Mouse (Mus musculus) neural tube, embryonic 11.5 days (tissue): Measurements from ENCODE around the gene Slc34a1. TPM values are rescaled to one million over a fixed set of nuclear protein-coding genes. Genes with fewer than 3 reads are reported as not detected.
A peak's percentile ranks its signal among the peaks of the same experiment; 100 is the strongest.

Experiments
- ATAC-seq: fragments of 200-750 bp; cut with Nextera tagmentation; 2 replicates; pipeline ENCODE4 v1.8.0; 2017; ENCODE audit warnings: moderate number of reproducible peaks, mild to moderate bottlenecking, moderate TSS enrichment, moderate library complexity; ENCODE audit not compliant: insufficient read depth, low FRiP score, low TSS enrichment
- DNase-seq: peaks from one replicate; pipeline ENCODE4 v3.0.0-alpha.2; 2015; ENCODE audit warnings: low spot score
- H3K27ac ChIP-seq: fragments of 300-500 bp; sonication (generic); 2 replicates; pipeline ENCODE4 v1.5.1; 2014; ENCODE audit warnings: low read depth, mild to moderate bottlenecking, low read length
- H3K27me3 ChIP-seq: fragments of 300-500 bp; sonication (generic); 2 replicates; pipeline ENCODE4 v1.6.1; 2014; ENCODE audit warnings: mild to moderate bottlenecking, low read length, mixed read lengths; ENCODE audit not compliant: control insufficient read depth, insufficient read depth
- H3K36me3 ChIP-seq: fragments of 300-500 bp; sonication (generic); 2 replicates; pipeline ENCODE4 v1.6.1; 2014; ENCODE audit warnings: mild to moderate bottlenecking, low read length, moderate library complexity, mixed read lengths; ENCODE audit not compliant: control insufficient read depth, insufficient read depth
- H3K4me1 ChIP-seq: fragments of 300-500 bp; sonication (generic); 2 replicates; pipeline ENCODE4 v1.6.1; 2014; ENCODE audit warnings: low read length, mixed read lengths; ENCODE audit not compliant: control insufficient read depth, insufficient read depth
- H3K4me2 ChIP-seq: fragments of 300-500 bp; sonication (generic); 2 replicates; pipeline ENCODE4 v1.6.1; 2014; ENCODE audit warnings: low read depth, mild to moderate bottlenecking, moderate library complexity
- H3K4me3 ChIP-seq: fragments of 300-500 bp; sonication (generic); 2 replicates; pipeline ENCODE4 v1.5.1; 2014; ENCODE audit warnings: low read depth, low read length
- H3K9ac ChIP-seq: fragments of 300-500 bp; sonication (generic); 2 replicates; pipeline ENCODE4 v1.6.1; 2014; ENCODE audit warnings: mild to moderate bottlenecking, low read length
- H3K9me3 ChIP-seq: fragments of 300-500 bp; sonication (generic); 2 replicates; pipeline ENCODE4 v1.6.1; 2016; ENCODE audit warnings: low read length; ENCODE audit not compliant: control insufficient read depth
- WGBS: fragments of 180-500 bp; shearing (Covaris S2); extraction: QIAGEN DNeasy Blood & Tissue Kit; methylation state at CpG from one replicate; pipeline ENCODE4 v1.1.7; 2014; 5-methylcytosine and 5-hydroxymethylcytosine counted together
- polyA plus RNA-seq: library from polyadenylated mRNA; unstranded; fragments of >200 nt; fragmentation: Nextera tagmentation; extraction: Ambion mirVana; gene quantifications from 2 replicates; pipeline ENCODE4 v1.2.1, GENCODE M21; 2014

Gene Slc34a1
- polyA plus RNA-seq, 1 experiment from 2014 or later, result 0.13 TPM

DNA sequence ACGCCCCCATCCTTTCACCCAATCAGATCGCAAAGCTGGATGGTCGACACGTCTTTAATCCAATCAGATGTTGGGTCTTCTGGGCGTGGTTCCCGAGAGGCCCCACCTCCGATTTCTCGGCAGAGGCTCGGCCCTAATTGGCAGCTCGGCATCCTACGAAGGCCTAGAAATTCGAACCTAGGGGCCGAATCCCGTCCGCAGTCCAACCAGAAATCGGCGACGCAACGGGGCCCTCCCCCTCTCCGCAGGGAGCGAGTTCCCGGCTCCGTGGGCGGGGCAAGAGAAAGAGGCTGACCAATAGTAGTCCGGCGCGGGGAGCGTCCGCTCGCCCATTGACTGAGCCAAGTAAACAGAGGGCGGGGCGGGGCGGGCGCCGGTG is 46.9 kb downstream of the Slc34a1 start, which contains the start of gene Grk6:
Gene Grk6, plus strand, starts transcription at position 136 of the 379 bp plus-strand sequence.
- peak; percentile 96 for ATAC-seq
- WGBS, result under 1% methylated on average over 24 of the region's 35 CpGs
- H3K4me3 ChIP-seq, result peak within 1 kb of the TSS; percentile 73
- no peaks in the 10 kb centered on the region; the same call in 1 of the 2 replicates for H3K36me3 ChIP-seq
- H3K9ac ChIP-seq, result peak within 1 kb of the TSS; percentile 75
- DNase-seq, result peak; percentile 99
- H3K27me3 ChIP-seq, result no peaks in the 10 kb centered on the region
- H3K27ac ChIP-seq, result peak within 1 kb of the TSS; percentile 87
- H3K9me3 ChIP-seq, result no peaks in the 10 kb centered on the region
- peaks cover 14% of the 10 kb centered on the region for H3K4me1 ChIP-seq
- peak within 1 kb of the TSS; percentile 81 for H3K4me2 ChIP-seq

DNA sequence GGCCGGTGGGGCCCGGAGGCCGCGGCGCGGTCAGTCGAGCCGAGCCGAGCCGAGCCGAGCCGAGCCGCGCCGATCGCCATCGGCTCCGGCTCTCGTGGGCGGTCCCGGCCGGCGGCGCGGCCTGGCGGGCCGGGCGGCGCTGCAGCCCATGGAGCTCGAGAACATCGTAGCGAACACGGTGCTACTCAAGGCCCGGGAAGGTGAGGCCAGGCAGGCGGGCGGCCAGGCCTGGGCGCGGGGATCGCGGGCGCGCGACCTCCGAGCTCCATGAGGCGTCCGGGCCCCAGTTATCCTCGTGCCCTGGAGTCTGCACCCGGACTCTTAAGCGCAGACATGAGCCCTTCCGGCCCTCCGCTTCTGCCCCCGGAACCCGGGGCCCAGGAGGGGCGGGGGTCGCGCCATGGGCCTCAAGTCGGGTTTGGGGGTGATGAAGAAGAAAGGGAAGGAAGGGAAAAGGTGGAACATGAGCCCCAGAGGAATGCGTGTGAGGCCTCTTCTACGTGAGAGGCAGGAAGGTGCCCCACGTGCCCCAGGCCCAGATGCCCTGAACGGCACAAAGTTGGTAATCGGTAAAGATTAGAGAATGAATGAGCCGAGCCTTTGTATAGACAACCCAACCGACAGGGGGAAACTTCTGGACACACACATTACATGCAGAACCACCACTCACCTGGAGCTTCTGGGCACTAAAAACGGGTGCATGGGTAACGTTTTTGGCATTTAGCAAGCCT is 47.5 kb downstream of the Slc34a1 start:
- DNase-seq (peak; percentile 69), ATAC-seq (no peak; the same call in 1 of the 2 replicates)
- H3K4me1 ChIP-seq, result peaks cover 14% of the 10 kb centered on the region
- H3K9me3 ChIP-seq, result no peaks in the 10 kb centered on the region
- H3K4me3 ChIP-seq, result peak overlapping the region; percentile 73
- H3K9ac ChIP-seq, result peak overlapping the region; percentile 75
- WGBS, result 0% methylated on average over 57 of the region's 66 CpGs
- peak overlapping the region; percentile 87 for H3K27ac ChIP-seq
- peaks cover 2% of the 10 kb centered on the region for H3K36me3 ChIP-seq
- no peaks in the 10 kb centered on the region for H3K27me3 ChIP-seq
- H3K4me2 ChIP-seq, result peak overlapping the region; percentile 81

DNA sequence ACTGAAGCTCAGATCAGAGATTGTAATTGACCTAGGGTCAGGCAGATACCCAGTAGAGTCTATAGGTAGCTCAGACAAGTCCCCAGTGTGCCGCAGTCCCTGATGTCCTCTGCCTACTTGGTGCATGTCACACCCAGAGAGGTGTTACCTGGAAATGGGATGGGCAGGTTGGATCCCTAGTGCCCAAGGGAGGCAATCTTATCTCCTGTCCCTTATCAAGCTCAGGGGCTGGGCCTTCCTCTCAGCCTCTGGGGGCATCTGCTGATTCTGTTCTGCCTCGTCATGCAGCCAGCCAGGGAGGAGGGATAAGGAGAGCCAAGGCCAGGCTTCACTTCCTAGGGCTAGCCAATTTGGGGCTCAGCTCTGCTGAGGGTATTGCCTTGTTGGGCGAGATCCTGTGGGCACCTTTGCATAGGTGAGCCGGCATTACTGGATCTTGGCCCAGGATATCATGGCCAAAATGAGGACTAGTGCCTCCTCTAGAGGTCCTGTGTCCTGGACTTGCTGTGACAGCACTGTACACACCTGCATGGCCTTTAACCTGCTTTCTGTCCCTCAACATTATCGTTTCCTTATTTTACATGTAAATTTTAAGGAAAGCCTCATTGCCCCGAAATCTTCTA is 48.6 kb downstream of the Slc34a1 start:
- H3K4me2 ChIP-seq, result peak overlapping the region; percentile 81
- H3K4me3 ChIP-seq, result no peak overlapping the region
- DNase-seq, result no peak
- peaks cover 14% of the 10 kb centered on the region for H3K4me1 ChIP-seq
- no peak for ATAC-seq
- no peak overlapping the region for H3K9ac ChIP-seq
- no peaks in the 10 kb centered on the region for H3K9me3 ChIP-seq
- H3K36me3 ChIP-seq, result peaks cover 10% of the 10 kb centered on the region
- no peak overlapping the region for H3K27ac ChIP-seq
- WGBS, result 92% methylated on average over 6 of the region's 6 CpGs
- no peaks in the 10 kb centered on the region for H3K27me3 ChIP-seq

DNA sequence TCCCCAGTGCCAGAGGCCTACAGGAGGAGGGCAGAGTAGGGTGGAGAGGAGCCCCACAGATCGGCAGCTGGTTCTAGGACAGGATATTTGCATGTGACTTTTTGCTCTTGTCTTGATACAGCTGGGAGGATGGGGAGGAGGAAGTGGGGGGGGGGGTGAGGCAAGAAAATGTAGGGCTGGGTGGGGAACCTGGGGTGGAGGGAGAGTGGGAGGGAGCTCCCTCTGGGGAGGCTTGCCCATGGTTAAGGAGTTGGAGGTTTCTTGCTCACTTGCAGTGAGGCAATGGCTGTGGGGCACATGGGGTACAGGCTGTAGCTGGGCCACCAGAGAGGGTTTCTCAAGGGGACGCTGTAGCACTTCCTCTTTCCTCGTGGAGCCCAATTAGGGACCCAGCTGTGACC is 49.6 kb downstream of the Slc34a1 start:
- Histone ChIP-seq H3K27me3 (no peaks in the 10 kb centered on the region), H3K9ac (no peak overlapping the region), H3K4me3 (no peak overlapping the region), H3K4me2 (0 out of 2 replicates have a peak overlapping the region, but pooled peaks have one; percentile 2), H3K9me3 (no peaks in the 10 kb centered on the region), H3K27ac (no peak overlapping the region), H3K36me3 (peaks cover 17% of the 10 kb centered on the region), H3K4me1 (peaks cover 14% of the 10 kb centered on the region)
- WGBS, result 66% methylated on average over 3 of the region's 3 CpGs
- ATAC-seq (no peak), DNase-seq (no peak)

DNA sequence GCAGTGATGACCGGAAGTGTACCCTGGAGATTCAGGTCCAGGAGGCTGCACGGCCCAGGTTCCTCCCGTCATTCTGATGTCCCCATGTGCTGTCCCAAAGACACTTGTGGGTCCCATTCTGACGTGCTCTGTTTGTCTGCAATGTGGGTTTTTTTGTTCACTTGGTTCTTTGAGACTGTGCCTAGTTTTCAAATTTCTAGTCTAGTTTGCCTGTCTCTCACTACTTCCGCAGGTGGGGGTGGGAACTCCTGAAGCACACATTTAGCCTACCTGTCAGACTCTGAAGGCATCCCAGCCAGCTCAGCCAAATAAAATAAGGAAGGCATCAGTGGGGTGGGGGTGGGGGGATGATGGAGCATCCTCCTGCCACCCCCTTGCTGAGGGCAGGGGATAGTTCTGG is 50.1 kb downstream of the Slc34a1 start:
- H3K27ac ChIP-seq, result no peak overlapping the region
- no peaks in the 10 kb centered on the region for H3K27me3 ChIP-seq
- H3K4me3 ChIP-seq, result no peak overlapping the region
- H3K4me1 ChIP-seq, result peaks cover 14% of the 10 kb centered on the region
- DNase-seq, result no peak
- ATAC-seq, result no peak
- 90% methylated on average over 5 of the region's 5 CpGs for WGBS
- H3K36me3 ChIP-seq, result peaks cover 17% of the 10 kb centered on the region
- no peaks in the 10 kb centered on the region for H3K9me3 ChIP-seq
- no peak overlapping the region for H3K9ac ChIP-seq
- no peak overlapping the region for H3K4me2 ChIP-seq

DNA sequence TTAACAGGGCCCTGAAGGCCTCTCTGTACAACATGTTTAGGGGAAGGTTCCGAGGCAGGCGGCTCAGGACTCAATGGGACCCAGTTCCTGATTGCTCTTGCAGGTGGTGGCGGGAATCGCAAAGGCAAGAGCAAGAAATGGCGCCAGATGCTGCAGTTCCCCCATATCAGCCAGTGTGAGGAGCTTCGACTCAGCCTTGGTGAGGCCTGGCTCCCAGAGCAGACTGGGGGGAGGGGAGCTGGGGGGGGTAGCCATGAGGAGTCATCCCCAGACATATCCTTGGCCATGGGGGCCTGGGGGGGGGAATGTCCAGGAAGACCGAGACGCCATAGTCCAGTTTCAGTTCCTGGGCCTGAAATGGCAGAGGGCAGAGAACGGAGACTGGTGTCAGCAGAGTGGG is 51.2 kb downstream of the Slc34a1 start:
- Histone ChIP-seq H3K36me3 (peaks cover 22% of the 10 kb centered on the region), H3K9ac (no peak overlapping the region), H3K4me3 (no peak overlapping the region), H3K27ac (no peak overlapping the region), H3K4me1 (peaks cover 14% of the 10 kb centered on the region), H3K9me3 (no peaks in the 10 kb centered on the region), H3K27me3 (no peaks in the 10 kb centered on the region), H3K4me2 (no peak overlapping the region)
- ATAC-seq, result no peak
- 89% methylated on average over 9 of the region's 9 CpGs for WGBS
- DNase-seq, result no peak

DNA sequence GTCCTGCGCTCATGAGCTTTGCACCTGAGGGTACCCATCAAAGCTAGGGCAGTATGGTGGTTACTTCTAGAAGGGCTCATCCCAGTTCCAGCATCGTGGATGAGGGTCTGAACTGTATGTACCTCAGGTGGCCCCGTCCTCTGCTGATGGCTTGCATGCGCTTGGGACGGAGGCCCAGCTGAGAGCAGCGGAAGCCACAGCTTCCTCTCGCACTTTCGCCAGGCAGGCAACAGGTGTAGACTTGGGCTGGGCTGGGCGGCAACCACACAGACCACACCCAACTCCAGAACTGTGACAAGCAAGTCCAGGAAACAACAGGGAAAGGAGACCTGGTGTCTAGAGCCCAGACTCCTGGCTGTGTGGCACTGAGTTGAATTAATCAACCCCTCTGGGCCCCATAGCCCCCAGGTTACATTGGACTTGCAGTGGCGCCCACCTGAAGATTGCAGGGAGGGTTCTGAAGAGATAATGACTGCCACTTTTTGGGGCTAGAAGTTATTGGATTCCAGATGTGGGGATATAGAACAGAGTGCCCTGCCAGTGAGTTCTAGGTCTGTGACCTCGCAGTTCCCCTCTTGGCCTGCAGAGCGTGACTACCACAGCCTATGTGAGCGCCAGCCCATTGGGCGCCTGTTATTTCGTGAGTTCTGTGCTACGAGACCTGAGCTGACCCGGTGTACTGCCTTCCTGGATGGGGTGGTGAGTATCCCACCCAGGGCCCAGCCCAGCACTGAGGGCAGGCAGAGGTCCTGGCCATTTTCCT is 51.9 kb downstream of the Slc34a1 start:
- H3K36me3 ChIP-seq, result peaks cover 23% of the 10 kb centered on the region

DNA sequence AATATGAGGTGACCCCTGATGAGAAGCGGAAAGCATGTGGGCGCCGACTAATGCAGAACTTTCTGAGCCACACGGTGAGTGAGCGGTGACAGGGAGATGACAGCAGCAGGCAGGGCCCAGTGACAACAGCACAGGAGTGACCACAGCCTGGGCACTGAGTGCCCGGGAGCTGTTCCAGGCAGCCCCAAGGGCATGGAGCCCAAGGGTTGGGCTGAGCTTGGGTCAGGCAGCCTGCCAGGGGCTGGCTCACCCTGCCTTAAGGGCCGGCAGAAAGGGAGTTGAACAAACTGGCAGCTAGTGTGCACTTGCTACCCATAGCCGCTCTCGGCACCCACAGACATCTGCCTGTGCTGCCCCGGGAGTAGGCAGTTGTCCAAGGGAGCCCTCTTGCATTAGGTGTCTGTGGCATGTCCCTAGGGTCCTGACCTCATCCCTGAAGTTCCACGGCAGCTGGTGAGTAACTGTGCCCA is 52.6 kb downstream of the Slc34a1 start:
- Histone ChIP-seq H3K27ac (no peak overlapping the region), H3K4me1 (peaks cover 14% of the 10 kb centered on the region), H3K4me3 (no peak overlapping the region), H3K4me2 (no peak overlapping the region), H3K36me3 (peaks cover 25% of the 10 kb centered on the region), H3K27me3 (no peaks in the 10 kb centered on the region), H3K9me3 (no peaks in the 10 kb centered on the region), H3K9ac (no peak overlapping the region)
- ATAC-seq, result no peak
- DNase-seq, result no peak
- WGBS, result 96% methylated on average over 11 of the region's 11 CpGs

More for the DNA sequence above, 51.9 kb downstream of the Slc34a1 start:
- ATAC-seq, result no peak
- no peaks in the 10 kb centered on the region for H3K9me3 ChIP-seq
- H3K9ac ChIP-seq, result no peak overlapping the region
- no peaks in the 10 kb centered on the region for H3K27me3 ChIP-seq
- H3K27ac ChIP-seq, result no peak overlapping the region
- no peak overlapping the region for H3K4me2 ChIP-seq
- no peak overlapping the region for H3K4me3 ChIP-seq
- peaks cover 14% of the 10 kb centered on the region for H3K4me1 ChIP-seq
- no peak for DNase-seq
- WGBS, result 94% methylated on average over 17 of the region's 17 CpGs
